Mouse (Mus musculus): Measurements from ENCODE around the gene Morn3. TPM values are rescaled to one million over a fixed set of nuclear protein-coding genes. Genes with fewer than 3 reads are reported as not detected.

The Morn3 gene
- polyA plus RNA-seq, 2 experiments: not detected

DNA sequence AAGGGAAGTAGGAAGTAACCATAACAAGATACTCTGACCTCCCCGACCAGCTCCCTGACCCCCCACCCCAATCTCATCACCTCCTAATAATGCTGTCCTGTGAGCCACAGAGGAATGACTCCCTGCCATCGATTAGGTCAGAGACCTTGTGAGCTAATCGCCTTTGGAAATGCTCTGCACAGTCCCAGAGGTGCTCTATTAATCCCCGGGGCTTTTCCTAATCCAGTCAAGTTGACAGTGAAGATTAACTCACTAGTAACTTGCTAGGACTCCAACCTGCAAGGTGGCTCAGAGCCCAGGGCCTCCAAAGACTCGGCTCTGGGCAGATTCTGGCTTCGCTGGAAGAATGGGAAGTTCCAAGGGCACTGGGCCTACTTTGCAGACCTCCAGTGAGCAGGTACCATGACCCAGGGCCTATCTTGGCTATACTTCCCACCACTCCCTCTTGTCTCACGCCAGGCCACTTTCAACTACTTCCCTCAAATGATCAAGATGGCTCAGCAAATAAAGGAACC lies 13.1 kb downstream of the Morn3 start:
- H3K36me3 ChIP-seq (replicated peaks; ENCODE audit: control insufficient read depth, insufficient read depth, low read depth): no peaks in the 10 kb centered on the region
- H3K27ac ChIP-seq: no peak overlapping the region
- no peaks in the 10 kb centered on the region for H3K27me3 ChIP-seq (ENCODE audit: control insufficient read depth, insufficient read depth, low read length)
- no peak overlapping the region for H3K4me2 ChIP-seq (ENCODE audit: low read depth)
- DNase-seq (ENCODE audit: low read depth in 3 of 3, low spot score in 3 of 3): no peak
- no peak overlapping the region for H3K9ac ChIP-seq (replicated peaks)
- no peak for ATAC-seq (ENCODE audit: insufficient read depth)
- TF ChIP-seq EP300 (IDR thresholded peaks at IDR 0.05; ENCODE audit: low read depth): no peak
- TF ChIP-seq CTCF (IDR thresholded peaks at IDR 0.05; ENCODE audit: low read depth): no peak
- H3K4me3 ChIP-seq (ENCODE audit: insufficient read depth in 1 of 2, low read depth in 2 of 2, low read length in 2 of 2): no peak overlapping the region
- peaks cover 11 to 17% of the 10 kb centered on the region in 2 experiments for H3K4me1 ChIP-seq (replicated peaks; ENCODE audit: control insufficient read depth in 2 of 2, insufficient read depth in 2 of 2, low read length in 1 of 2)
- WGBS (ENCODE audit: insufficient replicate concordance): 61% methylated on average over 7 of the region's 7 CpGs
- H3K9me3 ChIP-seq (ENCODE audit: control insufficient read depth, low read length): no peaks in the 10 kb centered on the region

GRCm38 (mm10) chr5:123031312-123031711 lies 15.5 kb downstream of the Morn3 start:
- no peak overlapping the region for H3K27ac ChIP-seq
- 78% methylated on average over 3 of the region's 3 CpGs for WGBS (ENCODE audit: insufficient replicate concordance)
- ATAC-seq (ENCODE audit: insufficient read depth) (no peak), DNase-seq (ENCODE audit: low read depth in 3 of 3, low spot score in 3 of 3) (no peak)
- H3K4me3 ChIP-seq (ENCODE audit: insufficient read depth in 1 of 2, low read depth in 2 of 2, low read length in 2 of 2): no peak overlapping the region
- H3K27me3 ChIP-seq (ENCODE audit: control insufficient read depth, insufficient read depth, low read length): no peaks in the 10 kb centered on the region
- no peaks in the 10 kb centered on the region for H3K36me3 ChIP-seq (replicated peaks; ENCODE audit: control insufficient read depth, insufficient read depth, low read depth)
- no peak overlapping the region for H3K4me2 ChIP-seq (ENCODE audit: low read depth)
- H3K4me1 ChIP-seq (replicated peaks; ENCODE audit: control insufficient read depth in 2 of 2, insufficient read depth in 2 of 2, low read length in 1 of 2): peaks cover 9 to 19% of the 10 kb centered on the region in 2 experiments
- no peaks in the 10 kb centered on the region for H3K9me3 ChIP-seq (ENCODE audit: control insufficient read depth, low read length)
- TF ChIP-seq EP300 (IDR thresholded peaks at IDR 0.05; ENCODE audit: low read depth): no peak
- TF ChIP-seq CTCF (IDR thresholded peaks at IDR 0.05; ENCODE audit: low read depth): peak; percentile 30
- no peak overlapping the region for H3K9ac ChIP-seq (replicated peaks)

DNA sequence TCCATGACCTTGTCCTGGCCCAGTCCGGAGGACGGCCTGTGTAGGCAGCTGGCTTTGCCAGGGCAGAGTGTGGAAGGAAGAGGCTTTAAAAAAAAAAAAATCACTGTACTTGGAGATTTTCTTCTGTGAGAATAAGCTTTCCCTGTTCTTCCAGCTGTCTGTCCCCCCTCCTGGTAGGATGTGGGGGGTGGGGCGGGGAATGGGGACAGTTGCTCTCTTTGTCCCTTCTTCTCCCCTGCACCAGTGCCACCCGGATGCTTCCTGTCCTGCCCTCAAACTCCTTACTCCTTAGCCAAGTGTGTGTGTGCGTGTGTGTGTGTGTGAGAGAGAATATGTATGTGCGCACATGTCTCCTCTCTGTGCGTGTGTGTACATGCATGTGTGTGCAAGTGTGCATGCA lies 17.1 kb downstream of the Morn3 start:
- H3K4me1 ChIP-seq (replicated peaks; ENCODE audit: control insufficient read depth in 2 of 2, insufficient read depth in 2 of 2, low read length in 1 of 2): peaks cover under 1 to 8% of the 10 kb centered on the region in 2 experiments
- no peak overlapping the region for H3K4me2 ChIP-seq (ENCODE audit: low read depth)
- H3K9ac ChIP-seq (replicated peaks): no peak overlapping the region
- no peaks in the 10 kb centered on the region for H3K9me3 ChIP-seq (ENCODE audit: control insufficient read depth, low read length)
- H3K36me3 ChIP-seq (replicated peaks; ENCODE audit: control insufficient read depth, insufficient read depth, low read depth): no peaks in the 10 kb centered on the region
- DNase-seq (ENCODE audit: low read depth in 3 of 3, low spot score in 3 of 3): no peak
- 74% methylated on average over 7 of the region's 7 CpGs for WGBS (ENCODE audit: insufficient replicate concordance)
- H3K4me3 ChIP-seq (ENCODE audit: insufficient read depth in 1 of 2, low read depth in 2 of 2, low read length in 2 of 2): no peak overlapping the region
- H3K27ac ChIP-seq: no peak overlapping the region
- no peaks in the 10 kb centered on the region for H3K27me3 ChIP-seq (ENCODE audit: control insufficient read depth, insufficient read depth, low read length)
- no peak for TF ChIP-seq EP300 (IDR thresholded peaks at IDR 0.05; ENCODE audit: low read depth)
- TF ChIP-seq CTCF (IDR thresholded peaks at IDR 0.05; ENCODE audit: low read depth): no peak
- no peak for ATAC-seq (ENCODE audit: insufficient read depth)

- H3K4me3 ChIP-seq (ENCODE audit: insufficient read depth in 1 of 2, low read depth in 2 of 2, low read length in 2 of 2): no peak overlapping the region
- ATAC-seq (ENCODE audit: insufficient read depth): no peak
- no peak overlapping the region for H3K9ac ChIP-seq (replicated peaks)
- H3K4me2 ChIP-seq (ENCODE audit: low read depth): no peak overlapping the region
- WGBS (ENCODE audit: insufficient replicate concordance): 33% methylated on average over 6 of the region's 6 CpGs
- TF ChIP-seq EP300 (IDR thresholded peaks at IDR 0.05; ENCODE audit: low read depth) (no peak), CTCF (IDR thresholded peaks at IDR 0.05; ENCODE audit: low read depth) (no peak)
- no peak overlapping the region for H3K27ac ChIP-seq
- H3K36me3 ChIP-seq (replicated peaks; ENCODE audit: control insufficient read depth, insufficient read depth, low read depth): no peaks in the 10 kb centered on the region
- no peaks in the 10 kb centered on the region for H3K9me3 ChIP-seq (ENCODE audit: control insufficient read depth, low read length)
- no peaks in the 10 kb centered on the region for H3K27me3 ChIP-seq (ENCODE audit: control insufficient read depth, insufficient read depth, low read length)
- no peak for DNase-seq (ENCODE audit: low read depth in 3 of 3, low spot score in 3 of 3)
- H3K4me1 ChIP-seq (replicated peaks; ENCODE audit: control insufficient read depth in 2 of 2, insufficient read depth in 2 of 2, low read length in 1 of 2): peaks cover 0 to 8% of the 10 kb centered on the region in 2 experiments; a peak in 3 of 4 replicates
Measured at GRCm38 (mm10) chr5:123027436-123027835, 19.4 kb downstream of the Morn3 start.

DNA sequence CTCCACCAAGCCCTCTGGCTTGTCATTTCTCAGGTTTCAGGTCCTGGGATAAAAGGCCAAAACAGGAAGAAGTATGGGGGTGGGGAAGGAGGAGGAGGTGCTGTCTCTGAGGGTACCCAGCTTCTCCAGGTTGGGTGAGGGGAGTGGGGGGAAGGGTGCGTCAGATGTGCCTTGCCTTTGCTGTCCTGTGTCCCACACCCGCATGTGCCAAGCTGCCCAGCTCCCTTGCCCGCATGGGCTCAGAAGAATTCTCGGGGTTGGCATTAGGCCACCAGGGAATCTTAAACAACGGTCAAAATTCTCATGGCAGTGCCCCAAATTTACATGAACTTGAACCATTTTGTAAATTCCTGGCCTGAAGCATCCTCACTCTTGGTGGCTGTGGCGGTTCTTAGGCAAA lies 20.4 kb downstream of the Morn3 start:
- H3K9me3 ChIP-seq (ENCODE audit: control insufficient read depth, low read length): no peaks in the 10 kb centered on the region
- TF ChIP-seq CTCF (IDR thresholded peaks at IDR 0.05; ENCODE audit: low read depth): no peak
- no peak for TF ChIP-seq EP300 (IDR thresholded peaks at IDR 0.05; ENCODE audit: low read depth)
- ATAC-seq (ENCODE audit: insufficient read depth) (no peak), DNase-seq (ENCODE audit: low read depth in 3 of 3, low spot score in 3 of 3) (no peak)
- 71% methylated on average over 6 of the region's 6 CpGs for WGBS (ENCODE audit: insufficient replicate concordance)
- H3K4me3 ChIP-seq (ENCODE audit: insufficient read depth in 1 of 2, low read depth in 2 of 2, low read length in 2 of 2): no peak overlapping the region
- H3K27me3 ChIP-seq (ENCODE audit: control insufficient read depth, insufficient read depth, low read length): no peaks in the 10 kb centered on the region
- H3K4me2 ChIP-seq (ENCODE audit: low read depth): no peak overlapping the region
- no peak overlapping the region for H3K9ac ChIP-seq (replicated peaks)
- H3K27ac ChIP-seq: no peak overlapping the region
- no peaks in the 10 kb centered on the region for H3K36me3 ChIP-seq (replicated peaks; ENCODE audit: control insufficient read depth, insufficient read depth, low read depth)
- H3K4me1 ChIP-seq (replicated peaks; ENCODE audit: control insufficient read depth in 2 of 2, insufficient read depth in 2 of 2, low read length in 1 of 2): peaks cover 0 to 8% of the 10 kb centered on the region in 2 experiments; a peak in 3 of 4 replicates
